Mouse (Mus musculus) spleen, postnatal 10 days (tissue): ENCODE data around the gene Kctd6.

ENCODE experiments used
- DNase-seq, 2 experiments: peaks; one replicate each; pipeline ENCODE4 v3.0.0; 2021 to 2022; ENCODE audit warnings: low spot score in 2 of 2

The Kctd6 gene

GRCm38 (mm10) chr14:8213803-8214224 is at the start of gene Kctd6:
Gene Kctd6, plus strand, starts transcription at chr14:8214140.
- DNase-seq: peak; percentile 97 to 100

- no peak for DNase-seq
Measured at GRCm38 (mm10) chr14:8164463-8164862, 49.5 kb upstream of the Kctd6 start.

DNA sequence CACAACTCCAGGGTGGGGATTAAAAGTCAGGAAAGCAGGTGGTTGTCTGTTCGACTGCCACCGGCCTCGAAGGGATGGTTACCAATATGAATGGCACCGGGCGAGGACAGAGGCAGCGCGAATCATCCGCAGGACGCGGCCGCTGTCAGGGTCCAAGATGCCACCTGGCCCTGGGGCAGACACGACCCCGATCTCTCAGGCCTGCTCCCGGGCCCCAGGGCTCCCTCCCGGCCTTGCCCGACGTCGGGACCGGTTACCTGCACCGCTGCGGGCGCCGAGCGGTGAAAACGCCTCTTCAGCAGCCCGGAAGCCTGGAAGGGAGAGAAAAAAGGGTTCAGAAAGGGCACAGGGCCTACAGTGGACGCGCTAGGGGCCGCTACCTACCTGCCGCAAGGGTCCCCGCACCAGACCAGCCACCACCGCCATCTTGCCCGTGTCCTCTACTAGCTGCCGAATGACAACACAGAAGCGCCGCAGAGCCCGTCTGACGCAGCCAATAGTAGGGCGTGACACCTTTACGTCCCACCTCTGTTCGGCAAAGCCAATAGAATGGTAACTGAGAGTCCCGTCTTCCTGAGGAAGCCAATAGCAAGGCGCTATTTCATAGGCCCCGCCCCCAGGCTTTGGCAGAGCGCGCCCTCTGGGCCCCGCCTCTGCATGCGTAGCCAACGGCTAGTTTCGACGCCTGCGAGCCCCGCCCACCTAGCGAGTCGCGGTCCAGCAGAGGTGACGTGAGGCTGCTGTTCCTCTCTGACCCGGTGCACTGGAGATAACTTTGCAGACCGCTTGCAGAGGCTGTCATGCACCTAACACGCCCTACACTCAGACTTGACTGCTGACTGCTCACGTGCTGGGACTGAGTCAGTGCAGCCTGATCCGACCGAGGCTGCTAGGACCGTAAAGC is 41.2 kb upstream of the Kctd6 start, which contains the start of gene Pdhb:
Gene Pdhb (minus strand): TSS at position 519 of the 904 bp plus-strand sequence.
- DNase-seq: peak; percentile 98 to 100

DNA sequence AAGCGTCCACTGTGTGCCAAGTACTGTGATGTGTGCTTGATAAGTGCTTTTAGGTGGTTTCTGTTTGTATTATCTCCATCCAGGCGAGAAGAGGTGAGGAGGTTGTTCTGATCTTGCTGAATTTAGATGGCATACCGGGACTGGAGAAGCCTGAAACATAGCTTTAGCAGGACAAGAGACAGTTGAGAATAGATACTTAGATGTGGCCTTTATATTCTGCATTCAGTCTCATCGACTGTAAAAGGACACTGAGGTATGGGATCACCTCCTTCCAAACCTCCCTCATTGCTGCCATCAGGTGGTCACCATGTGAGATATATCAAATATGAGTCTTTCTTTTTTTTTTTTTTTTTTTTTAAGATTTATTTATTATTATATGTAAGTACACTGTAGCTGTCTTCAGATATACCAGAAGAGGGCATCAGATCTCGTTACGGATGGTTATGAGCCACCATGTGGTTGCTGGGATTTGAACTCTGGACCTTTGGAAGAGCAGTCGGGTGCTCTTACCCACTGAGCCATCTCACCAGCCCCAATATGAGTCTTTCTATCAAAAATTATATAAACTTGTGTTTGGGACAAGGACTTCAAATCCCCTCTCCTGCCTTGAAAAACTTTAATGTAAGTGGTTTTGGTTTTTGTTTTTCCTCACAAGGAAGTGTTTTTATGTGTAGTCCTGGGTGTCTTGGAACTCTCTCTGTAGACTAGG is 40.2 kb upstream of the Kctd6 start:
- DNase-seq: peak in 1 of 2 experiments; percentile 59

- no peak for DNase-seq
Measured at GRCm38 (mm10) chr14:8174634-8175033, 39.3 kb upstream of the Kctd6 start.

GRCm38 (mm10) chr14:8176251-8176650 is 37.7 kb upstream of the Kctd6 start:
- peak in 1 of 2 experiments; percentile 27 for DNase-seq

DNA sequence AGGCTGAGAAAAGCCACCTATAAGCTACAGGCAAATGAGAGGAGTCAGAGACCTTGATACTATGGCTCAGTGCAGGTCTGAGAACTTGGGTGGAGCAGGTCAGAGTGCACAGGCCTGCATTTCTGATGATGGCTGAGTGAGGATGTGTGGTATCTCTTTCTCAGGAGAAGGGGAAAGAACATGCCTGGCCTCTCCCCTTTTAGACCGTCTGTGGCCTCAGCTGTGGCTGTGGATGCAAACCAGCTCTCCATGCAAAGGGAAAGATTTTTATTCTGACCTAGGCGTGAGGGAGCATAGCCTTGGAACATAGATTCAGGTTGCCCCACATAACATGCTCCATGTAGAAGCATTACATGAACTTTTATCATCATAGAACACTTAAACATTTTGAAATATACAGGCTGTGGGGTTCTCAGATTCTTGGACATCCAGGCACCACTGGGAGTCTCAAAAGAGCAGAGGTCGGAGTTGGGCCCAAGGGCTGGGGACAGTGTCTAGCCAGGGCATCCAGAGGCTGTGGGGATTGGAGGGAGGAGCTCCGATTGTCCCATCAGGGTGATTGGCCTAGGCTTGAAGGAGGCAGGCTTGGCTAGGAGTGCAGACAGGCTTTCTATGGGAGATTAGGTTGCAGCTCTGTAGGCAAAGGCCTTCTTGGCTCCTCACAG is 33.4 kb upstream of the Kctd6 start:
- no peak for DNase-seq

DNA sequence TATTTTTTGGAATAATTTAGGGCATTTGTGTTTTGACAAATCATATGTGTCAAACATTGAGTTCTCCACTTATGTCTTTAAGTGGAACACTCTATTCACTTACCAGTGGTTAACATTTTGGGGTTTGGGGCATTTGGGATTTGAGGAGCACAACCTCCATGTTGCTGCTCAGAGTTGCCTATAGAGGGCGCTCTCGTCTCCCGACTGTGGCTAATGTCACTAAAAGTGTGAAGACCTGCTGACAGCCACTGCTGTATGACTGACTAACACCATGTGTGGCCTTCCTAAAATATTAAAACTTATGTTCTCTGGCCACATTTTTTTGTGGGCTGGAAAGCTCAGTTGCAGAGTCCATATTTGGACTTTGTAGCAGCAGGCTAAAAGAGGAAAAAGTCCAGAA is 30.6 kb upstream of the Kctd6 start:
- no peak for DNase-seq

- no peak for DNase-seq
Measured at GRCm38 (mm10) chr14:8186278-8187045, 27.5 kb upstream of the Kctd6 start.

DNA sequence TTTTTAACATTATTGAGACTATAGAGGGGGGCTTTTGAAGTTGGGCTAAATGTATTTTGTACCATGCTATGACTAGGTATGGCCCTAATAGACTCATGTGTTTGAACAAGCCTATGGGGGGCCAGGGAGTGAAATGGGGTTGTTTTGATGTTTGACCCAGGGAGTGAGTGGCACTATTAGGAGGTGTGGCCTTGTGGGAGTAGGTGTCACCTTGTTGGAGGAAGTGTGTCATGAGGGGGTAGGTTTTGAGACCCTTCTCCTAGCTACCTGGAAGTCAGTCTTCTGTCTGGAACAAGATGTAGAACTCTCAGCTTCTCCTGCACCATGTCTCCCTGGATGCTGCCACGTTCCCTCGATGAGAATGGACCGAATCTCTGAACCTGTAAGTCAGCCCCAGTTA is 23.4 kb upstream of the Kctd6 start:
- DNase-seq: no peak

DNA sequence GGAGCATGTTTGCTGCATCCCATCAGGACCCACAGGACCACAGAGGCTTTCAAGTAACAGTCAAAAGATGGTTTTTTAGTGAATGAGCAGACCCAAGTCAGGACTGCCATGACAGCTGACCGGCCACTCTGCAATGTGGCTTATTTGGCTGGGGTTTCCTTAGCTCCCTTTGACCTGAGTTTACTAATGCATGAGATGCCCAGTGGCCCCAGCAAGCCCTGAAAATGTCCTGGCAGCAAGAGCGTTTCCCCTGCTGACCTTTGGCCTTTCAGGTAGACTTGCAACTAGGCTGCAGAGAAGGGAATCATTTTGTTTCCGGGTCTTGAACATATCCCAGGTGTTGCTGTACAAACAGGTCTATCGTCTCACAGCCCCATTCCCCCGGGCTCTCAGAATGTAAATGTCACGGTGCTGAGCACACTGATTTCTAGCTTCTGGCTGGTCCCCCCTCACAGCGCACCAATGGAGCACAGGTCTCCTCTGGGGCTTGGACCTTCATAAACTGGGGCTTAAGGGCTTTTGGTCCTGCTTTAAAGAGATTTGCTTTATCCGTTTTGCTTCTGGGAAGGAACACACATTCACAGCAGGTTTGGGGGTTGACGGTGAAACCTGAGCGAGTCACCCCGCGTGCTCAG is 22.5 kb upstream of the Kctd6 start:
- no peak for DNase-seq

DNA sequence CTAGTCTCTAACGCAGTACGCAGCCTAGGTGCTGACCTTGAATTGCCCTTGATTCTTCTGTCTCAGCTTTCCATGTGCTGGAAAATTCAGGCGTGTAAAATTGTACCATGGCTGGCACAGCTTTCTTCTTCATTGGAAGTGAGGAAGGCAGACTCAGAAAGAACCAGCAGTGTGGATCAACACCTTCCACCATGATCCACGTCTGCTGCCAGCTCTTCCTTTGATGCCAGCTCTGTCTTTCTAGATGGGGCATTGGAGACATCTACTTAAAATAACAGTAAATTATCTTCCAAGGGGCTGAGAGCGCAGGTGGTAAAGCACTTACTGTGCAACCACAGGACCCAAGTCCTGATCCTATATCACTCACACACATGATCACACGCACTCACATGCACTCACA is 21.2 kb upstream of the Kctd6 start:
- DNase-seq: no peak

DNA sequence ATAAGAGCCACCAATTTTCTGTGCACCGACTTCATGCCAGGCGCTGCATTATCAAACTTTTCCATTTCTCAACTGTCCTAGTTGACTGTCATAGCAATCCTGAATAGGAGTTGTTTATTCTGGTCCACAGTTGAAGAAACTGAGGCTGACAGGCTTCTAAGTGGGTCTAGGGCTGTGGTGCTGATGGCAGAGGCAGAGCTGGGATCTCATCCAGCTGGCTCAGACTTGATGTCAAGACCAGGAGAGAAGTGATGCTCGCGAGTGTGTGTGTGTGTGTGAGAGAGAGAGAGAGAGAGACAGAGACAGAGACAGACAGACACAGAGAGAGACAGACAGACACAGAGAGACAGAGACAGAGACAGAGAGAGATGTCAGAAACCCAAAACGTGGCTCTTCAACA is 13.2 kb upstream of the Kctd6 start:
- no peak for DNase-seq

GRCm38 (mm10) chr14:8201715-8202114 is 12.2 kb upstream of the Kctd6 start:
- DNase-seq: no peak

DNA sequence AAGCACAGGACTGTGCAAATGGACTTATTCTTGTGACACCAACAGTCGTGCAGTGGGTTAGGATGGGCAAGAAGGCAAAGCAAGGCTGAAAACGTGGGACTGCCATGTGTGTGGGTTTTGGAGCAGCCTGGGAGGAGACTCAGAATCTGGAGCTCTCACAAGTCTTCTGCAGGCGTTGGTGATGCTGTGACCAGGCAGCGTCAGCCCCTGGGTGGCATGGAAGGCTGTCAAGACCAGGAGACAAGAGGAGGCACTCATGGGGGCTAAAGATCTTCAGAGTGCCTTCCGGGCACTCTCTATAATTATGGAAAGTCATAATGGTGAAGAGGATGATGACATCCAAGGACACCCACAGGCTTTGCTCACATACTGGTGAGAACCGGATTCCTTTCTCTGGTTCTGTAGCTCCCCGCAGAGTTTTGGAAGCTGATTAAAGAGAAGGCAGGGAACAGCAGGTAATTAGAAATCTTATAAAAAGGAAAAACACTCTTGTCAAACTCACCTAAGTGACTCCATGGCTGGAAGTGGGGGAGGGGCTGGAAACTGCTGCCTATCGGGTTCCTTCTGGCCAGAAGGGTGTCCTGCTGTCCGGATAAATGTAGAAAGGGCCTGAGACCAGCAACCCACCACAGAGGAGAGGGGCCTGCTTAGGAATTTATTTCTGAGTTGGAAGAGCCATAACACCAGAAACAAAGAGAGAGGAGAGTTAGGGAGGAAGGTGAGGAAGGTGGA is 7.6 kb upstream of the Kctd6 start:
- DNase-seq: no peak

DNA sequence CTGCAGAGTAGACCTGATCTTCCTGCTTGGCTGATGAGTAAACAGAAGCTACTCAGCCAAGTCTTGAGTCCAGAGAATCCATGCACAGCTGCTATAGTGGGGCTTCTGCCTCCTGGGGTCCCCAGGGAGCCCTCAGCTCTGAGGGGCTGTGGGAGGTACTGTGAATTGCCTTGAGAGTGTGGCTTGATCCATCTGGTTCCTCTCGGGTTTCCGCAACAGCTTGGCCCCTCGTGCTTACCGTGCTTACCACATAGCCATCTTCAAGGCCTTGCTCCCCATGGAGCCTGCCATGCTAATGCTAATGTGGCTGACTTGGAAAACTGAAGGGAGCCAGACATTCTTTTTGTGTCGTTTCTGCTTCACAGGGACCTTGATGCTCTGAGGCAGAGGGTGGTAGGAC is 6.8 kb upstream of the Kctd6 start:
- DNase-seq: no peak

- no peak for DNase-seq
Measured at GRCm38 (mm10) chr14:8207543-8207942, 6.4 kb upstream of the Kctd6 start.

DNA sequence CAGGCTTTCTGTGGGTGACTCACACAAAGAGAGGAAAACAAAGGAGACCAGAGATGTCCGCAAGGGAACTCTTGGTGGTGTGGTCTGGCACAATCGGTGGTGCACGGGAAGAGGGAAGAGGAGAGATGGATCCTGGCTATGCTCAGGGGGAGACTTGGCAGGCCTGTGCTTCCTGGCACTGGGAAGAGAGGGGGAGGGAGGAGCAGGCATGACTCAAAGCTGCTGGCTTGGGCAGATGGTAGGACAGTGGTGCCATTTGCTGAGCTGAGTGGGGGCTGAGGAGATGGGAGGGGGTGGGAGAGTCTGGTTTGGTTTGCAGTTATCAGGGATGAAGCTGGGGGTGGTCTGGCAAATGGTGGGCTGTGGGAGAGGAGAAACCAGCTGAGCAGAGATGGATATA is 5.1 kb upstream of the Kctd6 start:
- no peak for DNase-seq

DNA sequence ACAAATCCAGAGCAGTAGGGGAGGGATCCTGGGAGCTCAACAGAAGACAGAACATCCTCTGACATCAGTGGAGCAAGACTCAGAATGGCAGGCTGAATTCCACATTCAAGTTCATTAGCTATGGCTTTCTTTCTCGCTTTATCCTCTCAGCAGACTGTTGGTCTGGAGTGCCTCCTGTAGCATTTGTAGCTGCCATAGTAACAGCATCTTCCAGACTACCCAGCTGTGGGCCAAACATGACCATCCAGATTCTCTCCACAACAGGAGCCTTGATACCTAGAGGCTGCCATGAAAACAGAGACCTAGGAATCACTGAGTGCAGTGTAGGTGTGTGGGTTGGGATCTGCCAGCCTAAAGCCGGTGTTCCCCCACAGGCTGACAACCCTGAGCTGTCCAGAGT is 4.0 kb upstream of the Kctd6 start:
- no peak for DNase-seq

DNA sequence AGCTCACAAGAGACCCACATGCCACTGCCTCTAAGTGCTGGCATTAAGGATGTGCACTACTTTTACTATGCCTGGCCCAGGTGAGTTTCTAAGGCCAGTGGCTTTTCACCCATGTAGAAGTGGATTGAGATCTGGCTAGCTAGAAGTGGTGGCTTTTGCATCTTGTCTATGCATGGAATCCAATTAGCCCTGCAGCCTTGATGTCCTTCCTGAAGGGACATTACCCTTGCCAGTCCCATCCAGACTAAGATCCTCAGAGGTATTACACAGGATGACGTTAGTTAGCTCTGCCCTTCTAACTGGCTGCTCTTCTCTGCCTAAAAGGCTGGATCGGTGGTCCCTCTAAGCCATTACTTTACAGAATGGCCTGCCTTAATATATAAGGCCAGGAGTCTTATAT is 944 bp upstream of the Kctd6 start:
- no peak for DNase-seq
